Mouse (Mus musculus) retina, postnatal 7 days (tissue): Measurements from ENCODE around the gene E330009J07Rik.
A peak's percentile ranks its signal among the peaks of the same experiment; 100 is the strongest.

Source experiments
- DNase-seq: peaks from one replicate; pipeline ENCODE4 v3.0.0-alpha.2; 2012; ENCODE audit warnings: low read depth, low spot score

E330009J07Rik gene

GRCm38 (mm10) chr6:40429521-40429931, 6.4 kb downstream of the E330009J07Rik start:
- no peak for DNase-seq

- no peak for DNase-seq
Observed at GRCm38 (mm10) chr6:40428696-40429095, 7.2 kb downstream of the E330009J07Rik start.

- DNase-seq: no peak
Observed at GRCm38 (mm10) chr6:40427441-40427840, 8.5 kb downstream of the E330009J07Rik start.

GRCm38 (mm10) chr6:40423774-40424173, 12.2 kb downstream of the E330009J07Rik start:
- DNase-seq: no peak

- DNase-seq: no peak
Observed at GRCm38 (mm10) chr6:40423013-40423412, 12.9 kb downstream of the E330009J07Rik start.

- DNase-seq: no peak
Observed at GRCm38 (mm10) chr6:40421099-40421498, 14.8 kb downstream of the E330009J07Rik start.

- no peak for DNase-seq
Observed at GRCm38 (mm10) chr6:40418386-40418785, 17.5 kb downstream of the E330009J07Rik start.

- DNase-seq: no peak
Observed at GRCm38 (mm10) chr6:40415799-40416198, 20.1 kb downstream of the E330009J07Rik start.

GRCm38 (mm10) chr6:40413565-40413964, 22.4 kb downstream of the E330009J07Rik start:
- DNase-seq: no peak

- no peak for DNase-seq
Observed at GRCm38 (mm10) chr6:40413046-40413445, 22.9 kb downstream of the E330009J07Rik start.

- DNase-seq: no peak
Observed at GRCm38 (mm10) chr6:40411085-40411484, 24.9 kb downstream of the E330009J07Rik start.

- DNase-seq: no peak
Observed at GRCm38 (mm10) chr6:40403640-40404285, 32.2 kb downstream of the E330009J07Rik start.

GRCm38 (mm10) chr6:40402031-40402430, 33.9 kb downstream of the E330009J07Rik start:
- no peak for DNase-seq

GRCm38 (mm10) chr6:40393213-40393612, 42.7 kb downstream of the E330009J07Rik start:
- DNase-seq: peak; percentile 67

- DNase-seq: no peak
Observed at GRCm38 (mm10) chr6:40390975-40391374, 45.0 kb downstream of the E330009J07Rik start.

- DNase-seq: no peak
Observed at GRCm38 (mm10) chr6:40388660-40389059, 47.3 kb downstream of the E330009J07Rik start.

GRCm38 (mm10) chr6:40385682-40386081, 50.3 kb downstream of the E330009J07Rik start:
- DNase-seq: no peak

- DNase-seq: no peak
Observed at GRCm38 (mm10) chr6:40381908-40382307, 54.0 kb downstream of the E330009J07Rik start.

GRCm38 (mm10) chr6:40380181-40380580, 55.8 kb downstream of the E330009J07Rik start:
- no peak for DNase-seq

- DNase-seq: no peak
Observed at GRCm38 (mm10) chr6:40371031-40371430, 64.9 kb downstream of the E330009J07Rik start.

- DNase-seq: no peak
Observed at GRCm38 (mm10) chr6:40353360-40353759, 82.6 kb downstream of the E330009J07Rik start.
